Mouse (Mus musculus) brown adipose tissue, adult 24 weeks (tissue): ENCODE results near the gene Nup188. TPM values are rescaled to one million over a fixed set of nuclear protein-coding genes. Genes with fewer than 3 reads are reported as not detected.
A peak's percentile ranks its signal among the peaks of the same experiment; 100 is the strongest.

Experiments used
- H3K27ac ChIP-seq: fragments of 200-500 bp; replicated peaks from 2 replicates; pipeline ENCODE4 v1.5.1; 2012; ENCODE audit warnings: low read depth, mild to moderate bottlenecking, low read length
- H3K4me1 ChIP-seq: fragments of 200-500 bp; 2 replicates; pipeline ENCODE4 v1.6.1; 2012; ENCODE audit warnings: low read length, mixed read lengths; ENCODE audit not compliant: control insufficient read depth, insufficient read depth, insufficient read length
- H3K4me3 ChIP-seq: fragments of 200-500 bp; 2 replicates; pipeline ENCODE4 v1.5.1; 2012; ENCODE audit warnings: low read depth, mild to moderate bottlenecking, low read length, moderate library complexity; ENCODE audit not compliant: insufficient read depth
- polyA plus RNA-seq: library from polyadenylated mRNA; stranded (reverse); fragments of >200 nt; gene quantifications from 2 replicates; pipeline ENCODE4 v1.2.4, GENCODE M21; 2012; ENCODE audit not compliant: missing spikeins, insufficient read depth, insufficient read length

Gene Nup188
- polyA plus RNA-seq, 1 experiment = 19.5 TPM

- Histone ChIP-seq H3K4me3 (no peak overlapping the region), H3K27ac (no peak overlapping the region), H3K4me1 (no peaks in the 10 kb centered on the region; the same call in 1 of the 2 replicates)
Measured at GRCm38 (mm10) chr2:30342544-30342943, 56.3 kb downstream of the Nup188 start.

- Histone ChIP-seq H3K4me1 (no peaks in the 10 kb centered on the region; the same call in 1 of the 2 replicates), H3K27ac (no peak overlapping the region), H3K4me3 (no peak overlapping the region)
Measured at GRCm38 (mm10) chr2:30343601-30344137, 57.5 kb downstream of the Nup188 start.

- H3K4me1 ChIP-seq = no peaks in the 10 kb centered on the region; the same call in 1 of the 2 replicates
- H3K4me3 ChIP-seq = no peak overlapping the region
- H3K27ac ChIP-seq = no peak overlapping the region
Measured at GRCm38 (mm10) chr2:30345971-30346676, 59.9 kb downstream of the Nup188 start.

GRCm38 (mm10) chr2:30349196-30349595, 63.0 kb downstream of the Nup188 start:
- no peak overlapping the region for H3K4me3 ChIP-seq
- no peak overlapping the region for H3K27ac ChIP-seq
- no peaks in the 10 kb centered on the region; the same call in 1 of the 2 replicates for H3K4me1 ChIP-seq

GRCm38 (mm10) chr2:30351149-30351548, 65.0 kb downstream of the Nup188 start:
- Histone ChIP-seq H3K27ac (peak overlapping the region; percentile 41; the same call in 1 of the 2 replicates), H3K4me1 (peaks cover 3% of the 10 kb centered on the region)

GRCm38 (mm10) chr2:30355861-30356260, 69.7 kb downstream of the Nup188 start:
- Histone ChIP-seq H3K4me1 (peaks cover 15% of the 10 kb centered on the region), H3K27ac (no peak overlapping the region), H3K4me3 (no peak overlapping the region)

More at GRCm38 (mm10) chr2:30351149-30351548, 65.0 kb downstream of the Nup188 start:
- no peak overlapping the region for H3K4me3 ChIP-seq

GRCm38 (mm10) chr2:30356266-30356665, 70.1 kb downstream of the Nup188 start:
- Histone ChIP-seq H3K4me3 (no peak overlapping the region), H3K4me1 (peaks cover 15% of the 10 kb centered on the region), H3K27ac (no peak overlapping the region)

GRCm38 (mm10) chr2:30356906-30357305, 70.7 kb downstream of the Nup188 start:
- H3K4me1 ChIP-seq = peaks cover 15% of the 10 kb centered on the region
- H3K27ac ChIP-seq = no peak overlapping the region
- H3K4me3 ChIP-seq = no peak overlapping the region; the same call in 1 of the 2 replicates

GRCm38 (mm10) chr2:30357552-30358510, 71.6 kb downstream of the Nup188 start:
- H3K4me3 ChIP-seq = peak overlapping the region; percentile 89
- peaks cover 15% of the 10 kb centered on the region for H3K4me1 ChIP-seq
- H3K27ac ChIP-seq = peak overlapping the region; percentile 63

- peak within 1 kb of the TSS; percentile 89 for H3K4me3 ChIP-seq
- peak within 1 kb of the TSS; percentile 63 for H3K27ac ChIP-seq
- H3K4me1 ChIP-seq = peaks cover 15% of the 10 kb centered on the region
Measured at GRCm38 (mm10) chr2:30358533-30359531, 72.6 kb downstream of the Nup188 start, which contains the start of gene Sh3glb2. Gene Sh3glb2, minus strand, starts transcription at chr2:30359337.

GRCm38 (mm10) chr2:30360626-30361025, 74.4 kb downstream of the Nup188 start:
- Histone ChIP-seq H3K27ac (no peak overlapping the region), H3K4me1 (peaks cover 15% of the 10 kb centered on the region), H3K4me3 (no peak overlapping the region)

GRCm38 (mm10) chr2:30362865-30363264, 76.7 kb downstream of the Nup188 start:
- Histone ChIP-seq H3K4me1 (peaks cover 3% of the 10 kb centered on the region; the same call in 1 of the 2 replicates), H3K27ac (no peak overlapping the region)

GRCm38 (mm10) chr2:30363773-30364650, 77.8 kb downstream of the Nup188 start, which contains the start of gene Miga2:
Gene Miga2, plus strand, starts transcription at chr2:30364233.
- Histone ChIP-seq H3K4me3 (peak within 1 kb of the TSS; percentile 73), H3K4me1 (no peaks in the 10 kb centered on the region), H3K27ac (peak within 1 kb of the TSS; percentile 45)

More at GRCm38 (mm10) chr2:30362865-30363264, 76.7 kb downstream of the Nup188 start:
- H3K4me3 ChIP-seq = no peak overlapping the region
